Mouse (Mus musculus): ENCODE results near the gene Tmem132c. TPM values are rescaled to one million over a fixed set of nuclear protein-coding genes. Genes with fewer than 3 reads are reported as not detected.

The Tmem132c gene
- polyA plus RNA-seq (2012; rRNA removed; ENCODE audit: low replicate concordance) = 4.5 and 6.4 TPM in 2 replicates

GRCm38 (mm10) chr5:127241136-127241924, at the start of gene Tmem132c:
Gene Tmem132c (plus strand): TSS chr5:127241808.

Measured in mammary gland, adult 2 months (tissue).